ENCODE assay signal across 31 mouse cellular contexts in genomic region chr16:38280951-38281350, GRCm38 (mm10). TPM values are rescaled to one million over a fixed set of nuclear protein-coding genes. Genes with fewer than 3 reads are reported as not detected.
DNase-seq lines count a peak whose midpoint lies in the region; ATAC-seq and TF ChIP-seq lines count a peak whose summit lies in the region.
"Had no signal": no experiment of that assay in that cellular context is flagged by ENCODE, and none has a peak within 500 bp of the region (broad histone marks: within the 10 kb centered on the region; RNA-seq: fewer than 3 reads in every experiment).

No protein-coding gene starts in this region.

- H3K9ac ChIP-seq in liver, postnatal 0 days (replicated peaks) = no peak overlapping the region
- no peak overlapping the region for H3K9ac ChIP-seq in liver, embryonic 12.5 days
- H3K9ac ChIP-seq in stomach, postnatal 0 days (ENCODE audit: low read length) = no peak overlapping the region
- H3K9ac ChIP-seq: embryonic facial prominence, embryonic 13.5 days; forebrain, embryonic 12.5 days; forebrain, embryonic 15.5 days; heart, embryonic 12.5 days; heart, embryonic 15.5 days; hindbrain, embryonic 14.5 days had no signal

- H3K27me3 ChIP-seq in liver, postnatal 0 days (ENCODE audit: insufficient read depth, low read length) = no peaks in the 10 kb centered on the region
- H3K27me3 ChIP-seq in liver, embryonic 12.5 days (replicated peaks) = no peaks in the 10 kb centered on the region; the same call in 1 of the 2 replicates
- H3K27me3 ChIP-seq in stomach, postnatal 0 days (ENCODE audit: control insufficient read depth, insufficient read depth, low read length) = no peaks in the 10 kb centered on the region
- H3K27me3 ChIP-seq: embryonic facial prominence, embryonic 13.5 days; forebrain, embryonic 12.5 days; forebrain, embryonic 15.5 days; heart, embryonic 15.5 days had no signal

- H3K4me3 ChIP-seq in liver, postnatal 0 days (ENCODE audit: low read depth, low read length) = no peak overlapping the region
- no peak overlapping the region for H3K4me3 ChIP-seq in liver, embryonic 12.5 days
- no peak overlapping the region for H3K4me3 ChIP-seq in stomach, postnatal 0 days (ENCODE audit: low read depth, low read length)
- H3K4me3 ChIP-seq: embryonic facial prominence, embryonic 10.5 days; embryonic facial prominence, embryonic 13.5 days; erythroblast, embryonic 14.5 days; forebrain, embryonic 12.5 days; forebrain, embryonic 15.5 days; heart, embryonic 12.5 days; heart, embryonic 15.5 days had no signal

- TF ChIP-seq EP300 in liver, postnatal 0 days (IDR thresholded peaks at IDR 0.05; ENCODE audit: low read depth) = no peak
- TF ChIP-seq EP300 in stomach, postnatal 0 days (optimal IDR thresholded peaks at IDR 0.05) = no peak

- TF ChIP-seq CTCF in liver, postnatal 0 days (IDR thresholded peaks at IDR 0.05; ENCODE audit: low read depth) = no peak
- no peak for TF ChIP-seq CTCF in stomach, postnatal 0 days (IDR thresholded peaks at IDR 0.05; ENCODE audit: low read depth)

- no peaks in the 10 kb centered on the region; the same call in 1 of the 2 replicates for H3K36me3 ChIP-seq in liver, postnatal 0 days (replicated peaks; ENCODE audit: insufficient read depth, low read length)
- H3K36me3 ChIP-seq in liver, embryonic 12.5 days = no peaks in the 10 kb centered on the region
- no peaks in the 10 kb centered on the region for H3K36me3 ChIP-seq in stomach, postnatal 0 days (ENCODE audit: control insufficient read depth, insufficient read depth, low read length)
- H3K36me3 ChIP-seq: embryonic facial prominence, embryonic 10.5 days; embryonic facial prominence, embryonic 13.5 days; forebrain, embryonic 12.5 days; forebrain, embryonic 15.5 days; heart, embryonic 12.5 days; heart, embryonic 15.5 days had no signal

- 63% methylated on average over 7 of the region's 7 CpGs for WGBS in liver, postnatal 0 days (ENCODE audit: insufficient replicate concordance)
- WGBS in liver, embryonic 12.5 days (ENCODE audit: insufficient replicate concordance) = 69% methylated on average over 7 of the region's 7 CpGs
- 59% methylated on average over 7 of the region's 7 CpGs for WGBS in stomach, postnatal 0 days

- peak; percentile 19; the same call in 1 of the 2 replicates for ATAC-seq in liver, postnatal 0 days
- no peak for ATAC-seq in liver, embryonic 12.5 days
- no peak for ATAC-seq in stomach, postnatal 0 days (ENCODE audit: low FRiP score, low TSS enrichment)
- ATAC-seq: activated CD4-positive, CD25-positive, alpha-beta regulatory T cell, adult 4 months; forebrain, embryonic 15.5 days; hindbrain, postnatal 0 days had no signal

- no peak overlapping the region for H3K4me2 ChIP-seq in liver, postnatal 0 days (ENCODE audit: low read depth, low read length)
- no peak overlapping the region for H3K4me2 ChIP-seq in liver, embryonic 12.5 days
- H3K4me2 ChIP-seq in stomach, postnatal 0 days (replicated peaks; ENCODE audit: low read depth) = no peak overlapping the region
- H3K4me2 ChIP-seq: embryonic facial prominence, embryonic 13.5 days; forebrain, embryonic 12.5 days; forebrain, embryonic 15.5 days; heart, embryonic 12.5 days; heart, embryonic 15.5 days; hindbrain, embryonic 14.5 days had no signal

- peak; percentile 55 for DNase-seq in heart, adult 11 months
- DNase-seq in heart, postnatal 10 days = no peak
- peak; percentile 54 for DNase-seq in liver, postnatal 0 days
- DNase-seq in stomach, postnatal 0 days (ENCODE audit: low spot score) = peak; percentile 59
- no peak for DNase-seq in left cerebral cortex, postnatal 36 days (ENCODE audit: low spot score in 2 of 2)
- DNase-seq: adrenal gland, adult 8-10 months; adrenal gland, postnatal 25 days; cerebellum, adult 11-12 months; cerebellum, adult 8-10 months; cerebellum, postnatal 10 days; cerebellum, postnatal 36 days; embryo, embryonic 11 days; gastrocnemius, postnatal 10 days; gastrocnemius, postnatal 36 days; heart, adult 18-20 months; heart, postnatal 14 days; heart, postnatal 4 days had no signal

- H3K4me1 ChIP-seq in liver, postnatal 0 days (ENCODE audit: insufficient read depth) = peaks cover 10% of the 10 kb centered on the region; the same call in 1 of the 2 replicates
- H3K4me1 ChIP-seq in liver, embryonic 12.5 days = peaks cover 6% of the 10 kb centered on the region; the same call in 1 of the 2 replicates
- H3K4me1 ChIP-seq in stomach, postnatal 0 days (replicated peaks; ENCODE audit: control insufficient read depth, insufficient read depth) = no peaks in the 10 kb centered on the region
- H3K4me1 ChIP-seq: embryonic facial prominence, embryonic 13.5 days; forebrain, embryonic 15.5 days; heart, embryonic 12.5 days; heart, embryonic 15.5 days had no signal

- peak overlapping the region; percentile 93 for H3K27ac ChIP-seq in liver, postnatal 0 days (ENCODE audit: low read depth)
- no peak overlapping the region for H3K27ac ChIP-seq in liver, embryonic 12.5 days
- H3K27ac ChIP-seq in stomach, postnatal 0 days (replicated peaks) = peak overlapping the region; percentile 61; the same call in 1 of the 2 replicates
- H3K27ac ChIP-seq: embryonic facial prominence, embryonic 10.5 days; embryonic facial prominence, embryonic 13.5 days; forebrain, embryonic 12.5 days; forebrain, embryonic 15.5 days; heart, embryonic 15.5 days; hindbrain, embryonic 14.5 days; hindbrain, postnatal 0 days had no signal

- intact Hi-C loops in heart, postnatal 10 days (cut with DNase I) = no loop called here
- intact Hi-C loops in left cerebral cortex, postnatal 36 days (cut with DNase I) = no loop called here

- H3K9me3 ChIP-seq in liver, postnatal 0 days (ENCODE audit: low read length) = no peaks in the 10 kb centered on the region
- H3K9me3 ChIP-seq in liver, embryonic 12.5 days (replicated peaks) = no peaks in the 10 kb centered on the region
- H3K9me3 ChIP-seq in stomach, postnatal 0 days (ENCODE audit: control insufficient read depth, low read length) = no peaks in the 10 kb centered on the region
- H3K9me3 ChIP-seq: embryonic facial prominence, embryonic 10.5 days; embryonic facial prominence, embryonic 13.5 days; forebrain, embryonic 12.5 days; forebrain, embryonic 15.5 days; heart, embryonic 15.5 days had no signal

RNA-seq across cellular contexts. Expression of gene Nr1i2, which starts 13.7 kb away (rescaled TPM):
- total RNA-seq in heart, postnatal 10 days (2021) = not detected
- polyA plus RNA-seq in liver, postnatal 0 days (2015; fragmentation: Nextera tagmentation; extraction: Ambion mirVana) = 13.8 and 14.6 TPM in 2 replicates
- 1.4 and 1.8 TPM in 2 replicates for polyA plus RNA-seq in liver, embryonic 12.5 days (2016; fragmentation: Nextera tagmentation; extraction: Ambion mirVana)
- polyA plus RNA-seq in stomach, postnatal 0 days (2015; fragmentation: Nextera tagmentation; extraction: Ambion mirVana) = 10.6 and 13.6 TPM in 2 replicates
- total RNA-seq in left cerebral cortex, postnatal 36 days (2021) = not detected
- total RNA-seq: adrenal gland, postnatal 25 days; gastrocnemius, postnatal 10 days; gastrocnemius, postnatal 36 days; heart, adult 18-20 months; heart, postnatal 14 days; heart, postnatal 4 days; hindbrain, postnatal 0 days had no signal
- polyA plus RNA-seq: activated CD4-positive, CD25-positive, alpha-beta regulatory T cell, adult 4 months; brain, embryonic 14.5 days; cortical plate, adult 2 months; embryonic facial prominence, embryonic 10.5 days; embryonic facial prominence, embryonic 13.5 days; erythroblast, embryonic 14.5 days; forebrain, embryonic 12.5 days; forebrain, embryonic 15.5 days; heart, embryonic 12.5 days; heart, embryonic 15.5 days; hindbrain, embryonic 11.5 days; hindbrain, embryonic 14.5 days had no signal

Comparison
In these comparisons a context has a peak if more than half of its experiments do, and no peak if none do; other contexts are left out.
1. DNase-seq: peak in heart, adult 11 months (single experiment), liver, postnatal 0 days (single experiment) and stomach, postnatal 0 days (single experiment); none in heart, postnatal 10 days (0 of 2) and left cerebral cortex, postnatal 36 days (0 of 2).